Mouse (Mus musculus) MEL (cell line): Measurements from ENCODE around the gene Nrl. TPM values are rescaled to one million over a fixed set of nuclear protein-coding genes. Genes with fewer than 3 reads are reported as not detected.

Experiments
- DNase-seq: peaks from one replicate; pipeline ENCODE4 v3.0.0; 2011; ENCODE audit warnings: low read depth, low spot score
- H3K27ac ChIP-seq: 2 replicates; pipeline ENCODE4 v1.5.1; 2012; ENCODE audit warnings: low read depth, mild to moderate bottlenecking, control low read depth, low read length, moderate library complexity; ENCODE audit not compliant: control insufficient read depth
- H3K27me3 ChIP-seq, 2 experiments: fragments of 150-350 bp in 1 of 2; sonication (generic) in 1 of 2; 2 replicates each; pipeline ENCODE4 v1.6.1; 2012; ENCODE audit warnings: low read length in 2 of 2, mild to moderate bottlenecking in 2 of 2, improper control_type of control experiment in 1 of 2, moderate library complexity in 1 of 2; ENCODE audit not compliant: insufficient read depth in 2 of 2, control insufficient read depth in 1 of 2
- H3K36me3 ChIP-seq, 2 experiments: 2 replicates each; pipeline ENCODE4 v1.6.1; 2012 to 2014; ENCODE audit warnings: low read length in 2 of 2, improper control_type of control experiment in 1 of 2, inconsistent platforms in 1 of 2, mild to moderate bottlenecking in 1 of 2; ENCODE audit not compliant: insufficient read depth in 2 of 2, control insufficient read depth in 1 of 2
- H3K4me1 ChIP-seq, 2 experiments: fragments of 150-350 bp in 1 of 2; sonication (generic) in 1 of 2; 2 replicates each; pipeline ENCODE4 v1.6.1; 2012; ENCODE audit warnings: low read length in 2 of 2, improper control_type of control experiment in 1 of 2, mild to moderate bottlenecking in 1 of 2; ENCODE audit not compliant: insufficient read depth in 2 of 2, control insufficient read depth in 1 of 2
- H3K4me3 ChIP-seq, 2 experiments: fragments of 150-350 bp in 1 of 2; sonication (generic) in 1 of 2; 2 replicates each; pipeline ENCODE4 v1.5.1; 2012; ENCODE audit warnings: low read depth in 2 of 2, low read length in 2 of 2, mild to moderate bottlenecking in 2 of 2, moderate library complexity in 2 of 2, control low read depth in 1 of 2, improper control_type of control experiment in 1 of 2; ENCODE audit not compliant: control insufficient read depth in 1 of 2, insufficient read depth in 1 of 2
- H3K79me2 ChIP-seq: 2 replicates; pipeline ENCODE4 v1.6.1; 2012; ENCODE audit warnings: mild to moderate bottlenecking, low read length, moderate library complexity; ENCODE audit not compliant: control insufficient read depth, poor library complexity, insufficient read depth
- H3K9ac ChIP-seq: 2 replicates; pipeline ENCODE4 v1.6.1; 2012; ENCODE audit warnings: low read depth, mild to moderate bottlenecking, control low read depth, low read length, moderate library complexity; ENCODE audit not compliant: control insufficient read depth, poor library complexity, severe bottlenecking
- H3K9me3 ChIP-seq: fragments of 150-350 bp; sonication (generic); replicated peaks from 2 replicates; pipeline ENCODE4 v1.6.1; 2012; ENCODE audit warnings: mild to moderate bottlenecking, low read length, improper control_type of control experiment, moderate library complexity; ENCODE audit not compliant: insufficient read depth
- BHLHE40 ChIP-seq: IDR thresholded peaks from 2 replicates; pipeline ENCODE4 v1.6.1; 2012; ENCODE audit warnings: low read depth, mild to moderate bottlenecking, inconsistent platforms, low read length, improper control_type of control experiment, borderline replicate concordance
- CHD1 ChIP-seq: IDR thresholded peaks from 2 replicates; pipeline ENCODE4 v1.6.1; 2012; ENCODE audit warnings: low read depth, mild to moderate bottlenecking, inconsistent platforms, low read length, improper control_type of control experiment
- CTCF ChIP-seq, 3 experiments: IDR thresholded peaks in 2 of 3; conservative IDR thresholded peaks in 1 of 3; 2 replicates each; pipeline ENCODE4 v1.5.1; 2011 to 2012; ENCODE audit warnings: low read length in 3 of 3, low read depth in 2 of 3, mild to moderate bottlenecking in 2 of 3, improper control_type of control experiment in 1 of 3, inconsistent platforms in 1 of 3, mixed read lengths in 1 of 3, moderate library complexity in 1 of 3; ENCODE audit not compliant: control insufficient read depth in 1 of 3, insufficient read depth in 1 of 3, poor library complexity in 1 of 3, severe bottlenecking in 1 of 3
- EP300 ChIP-seq, 2 experiments: IDR thresholded peaks; 2 replicates each; pipeline ENCODE4 v1.6.1; 2011; ENCODE audit warnings: improper control_type of control experiment in 2 of 2, low read length in 2 of 2, low read depth in 1 of 2, mild to moderate bottlenecking in 1 of 2
- ETS1 ChIP-seq: IDR thresholded peaks from 2 replicates; pipeline ENCODE4 v1.6.1; 2012; ENCODE audit warnings: low read depth, mild to moderate bottlenecking, inconsistent platforms, low read length, improper control_type of control experiment, moderate library complexity
- GABPA ChIP-seq: IDR thresholded peaks from 2 replicates; pipeline ENCODE4 v1.6.1; 2012; ENCODE audit warnings: low read depth, mild to moderate bottlenecking, inconsistent platforms, low read length, improper control_type of control experiment, moderate library complexity
- GATA1 ChIP-seq: IDR thresholded peaks from 2 replicates; pipeline ENCODE4 v1.6.1; 2011; ENCODE audit warnings: low read depth, low read length, improper control_type of control experiment
- HCFC1 ChIP-seq: IDR thresholded peaks from 2 replicates; pipeline ENCODE4 v1.6.1; 2012; ENCODE audit warnings: low read depth, mild to moderate bottlenecking, inconsistent platforms, low read length, improper control_type of control experiment, moderate library complexity
- JUND ChIP-seq: IDR thresholded peaks from 2 replicates; pipeline ENCODE4 v1.6.1; 2011; ENCODE audit warnings: low read depth, mild to moderate bottlenecking, improper control_type of control experiment, low read length
- MAFK ChIP-seq: IDR thresholded peaks from 2 replicates; pipeline ENCODE4 v1.6.1; 2011; ENCODE audit warnings: low read depth, mild to moderate bottlenecking, low read length, improper control_type of control experiment, borderline replicate concordance
- MAX ChIP-seq: IDR thresholded peaks from 2 replicates; pipeline ENCODE4 v1.6.1; 2011; ENCODE audit warnings: low read length, improper control_type of control experiment
- MAZ ChIP-seq: IDR thresholded peaks from 2 replicates; pipeline ENCODE4 v1.6.1; 2012; ENCODE audit warnings: low read depth, mild to moderate bottlenecking, inconsistent platforms, low read length, improper control_type of control experiment
- MEF2A ChIP-seq: IDR thresholded peaks from 2 replicates; pipeline ENCODE4 v1.6.1; 2014; ENCODE audit warnings: low read depth, mild to moderate bottlenecking, inconsistent platforms, low read length, improper control_type of control experiment; ENCODE audit not compliant: poor library complexity, insufficient replicate concordance, severe bottlenecking; ENCODE audit errors: extremely low read depth
- MXI1 ChIP-seq: IDR thresholded peaks from 2 replicates; pipeline ENCODE4 v1.6.1; 2011; ENCODE audit warnings: mild to moderate bottlenecking, low read depth, low read length, improper control_type of control experiment
- MYB ChIP-seq: IDR thresholded peaks from 2 replicates; pipeline ENCODE4 v1.6.1; 2011; ENCODE audit warnings: mild to moderate bottlenecking, low read depth, low read length, improper control_type of control experiment
- MYC ChIP-seq: IDR thresholded peaks from 2 replicates; pipeline ENCODE4 v1.6.1; 2011; ENCODE audit warnings: low read depth, mild to moderate bottlenecking, low read length, improper control_type of control experiment, moderate library complexity
- NELFE ChIP-seq: IDR thresholded peaks from 2 replicates; pipeline ENCODE4 v1.6.1; 2011; ENCODE audit warnings: low read depth, low read length, improper control_type of control experiment
- NRF1 ChIP-seq: IDR thresholded peaks from 2 replicates; pipeline ENCODE4 v1.6.1; 2014; ENCODE audit warnings: low read depth, mild to moderate bottlenecking, inconsistent platforms, low read length, improper control_type of control experiment, moderate library complexity; ENCODE audit not compliant: poor library complexity, insufficient read depth, severe bottlenecking
- POLR2A ChIP-seq, 2 experiments: IDR thresholded peaks; 2 replicates each; pipeline ENCODE4 v1.6.1; 2011 to 2012; ENCODE audit warnings: low read length in 2 of 2, mild to moderate bottlenecking in 2 of 2, control low read depth in 1 of 2, improper control_type of control experiment in 1 of 2, low read depth in 1 of 2, moderate library complexity in 1 of 2; ENCODE audit not compliant: control insufficient read depth in 1 of 2, insufficient read depth in 1 of 2, poor library complexity in 1 of 2
- POLR2AphosphoS2 ChIP-seq: IDR thresholded peaks from 2 replicates; pipeline ENCODE4 v1.6.1; 2011; ENCODE audit warnings: low read length, improper control_type of control experiment
- RAD21 ChIP-seq: IDR thresholded peaks from 2 replicates; pipeline ENCODE4 v1.6.1; 2011; ENCODE audit warnings: mild to moderate bottlenecking, low read depth, low read length, improper control_type of control experiment
- SIN3A ChIP-seq: IDR thresholded peaks from 2 replicates; pipeline ENCODE4 v1.6.1; 2012; ENCODE audit warnings: low read length, improper control_type of control experiment, inconsistent platforms
- SMC3 ChIP-seq: IDR thresholded peaks from 2 replicates; pipeline ENCODE4 v1.6.1; 2011; ENCODE audit warnings: low read depth, low read length, improper control_type of control experiment
- TAL1 ChIP-seq: IDR thresholded peaks from 2 replicates; pipeline ENCODE4 v1.6.1; 2012; ENCODE audit warnings: mild to moderate bottlenecking, inconsistent platforms, low read length, moderate library complexity, mixed read lengths
- TBP ChIP-seq: IDR thresholded peaks from 2 replicates; pipeline ENCODE4 v1.8.0; 2011; ENCODE audit warnings: low read depth, low read length, improper control_type of control experiment
- USF2 ChIP-seq, 2 experiments: IDR thresholded peaks; 2 replicates each; pipeline ENCODE4 v1.6.1; 2011 to 2012; ENCODE audit warnings: improper control_type of control experiment in 2 of 2, low read length in 2 of 2, borderline replicate concordance in 1 of 2, inconsistent platforms in 1 of 2, low read depth in 1 of 2, mild to moderate bottlenecking in 1 of 2; ENCODE audit not compliant: insufficient read depth in 1 of 2
- ZC3H11A ChIP-seq: IDR thresholded peaks from 2 replicates; pipeline ENCODE4 v1.6.1; 2012; ENCODE audit warnings: low read depth, mild to moderate bottlenecking, inconsistent platforms, low read length, improper control_type of control experiment
- ZKSCAN1 ChIP-seq: IDR thresholded peaks from 2 replicates; pipeline ENCODE4 v1.6.1; 2012; ENCODE audit warnings: low read depth, mild to moderate bottlenecking, inconsistent platforms, low read length, improper control_type of control experiment, moderate library complexity
- ZMIZ1 ChIP-seq: IDR thresholded peaks from 2 replicates; pipeline ENCODE4 v1.6.1; 2012; ENCODE audit warnings: low read depth, mild to moderate bottlenecking, inconsistent platforms, low read length, improper control_type of control experiment, moderate library complexity
- ZNF384 ChIP-seq: IDR thresholded peaks from 2 replicates; pipeline ENCODE4 v1.6.1; 2012; ENCODE audit warnings: low read depth, mild to moderate bottlenecking, inconsistent platforms, low read length, improper control_type of control experiment
- polyA plus RNA-seq, 2 experiments: library from polyadenylated mRNA; stranded (reverse) in 1 of 2; unstranded in 1 of 2; fragments of >175 nt in 1 of 2; fragments of >200 nt in 1 of 2; gene quantifications; 2 replicates each; pipeline versions ENCODE4 v1.2.1 to v1.2.4; 2012; ENCODE audit warnings: low replicate concordance in 2 of 2, low read depth in 1 of 2; ENCODE audit not compliant: insufficient read length in 2 of 2, insufficient read depth in 1 of 2, missing spikeins in 1 of 2
- total RNA-seq: library from RNA; depleted of rRNA; stranded (reverse); fragments of 300-350 nt; gene quantifications from 2 replicates; pipeline ENCODE4 v1.2.3, GENCODE M21; 2012

Gene Nrl
- total and polyA plus RNA-seq, 3 experiments: not detected

GRCm38 (mm10) chr14:55492103-55492502 lies 32.7 kb downstream of the Nrl start:
- H3K36me3 ChIP-seq: peaks cover 0 to 5% of the 10 kb centered on the region in 2 experiments; a peak in 2 of 4 replicates
- no peaks in the 10 kb centered on the region for H3K9me3 ChIP-seq
- no peak overlapping the region for H3K4me3 ChIP-seq
- H3K79me2 ChIP-seq: no peaks in the 10 kb centered on the region
- H3K27me3 ChIP-seq: no peaks in the 10 kb centered on the region
- no peak overlapping the region for H3K27ac ChIP-seq
- TF ChIP-seq BHLHE40 (no peak), GATA1 (no peak), ZNF384 (no peak), GABPA (no peak), POLR2AphosphoS2 (no peak), MAZ (no peak), CHD1 (no peak), MXI1 (no peak), POLR2A (IDR thresholded peaks at IDR 0.05; ENCODE audit: control insufficient read depth in 1 of 2, insufficient read depth in 1 of 2, low read depth in 1 of 2, low read length in 2 of 2, poor library complexity in 1 of 2) (no peak), MYC (no peak), USF2 (IDR thresholded peaks at IDR 0.05; ENCODE audit: borderline replicate concordance in 1 of 2, insufficient read depth in 1 of 2, low read depth in 1 of 2, low read length in 2 of 2) (no peak), SMC3 (no peak)
- no peak overlapping the region for H3K9ac ChIP-seq
- peaks cover 0 to 5% of the 10 kb centered on the region in 2 experiments; a peak in 2 of 4 replicates for H3K4me1 ChIP-seq
- DNase-seq: no peak

GRCm38 (mm10) chr14:55491291-55491833 lies 33.4 kb downstream of the Nrl start:
- Histone ChIP-seq H3K9me3 (no peaks in the 10 kb centered on the region), H3K27me3 (no peaks in the 10 kb centered on the region), H3K36me3 (peaks cover 0 to 5% of the 10 kb centered on the region in 2 experiments; a peak in 2 of 4 replicates), H3K4me3 (peak overlapping the region; percentile 45 to 67), H3K9ac (peak overlapping the region; percentile 67), H3K27ac (no peak overlapping the region), H3K79me2 (no peaks in the 10 kb centered on the region), H3K4me1 (peaks cover 0 to 10% of the 10 kb centered on the region in 2 experiments; a peak in 2 of 4 replicates)
- DNase-seq: peak; percentile 73
- TF ChIP-seq ZMIZ1 (no peak), NELFE (0 out of 2 replicates have a peak, but pooled peaks have one; percentile 16), RAD21 (no peak), CTCF (IDR thresholded peaks at IDR 0.05 in 2 of 3, conservative IDR thresholded peaks at IDR 0.05 in 1 of 3; ENCODE audit: control insufficient read depth in 1 of 3, insufficient read depth in 1 of 3, low read depth in 2 of 3, low read length in 3 of 3, poor library complexity in 1 of 3, severe bottlenecking in 1 of 3) (peak in 1 of 3 experiments; percentile 7; a peak in 1 of 6 replicates), TBP (no peak), SMC3 (no peak), ZC3H11A (no peak), NRF1 (no peak), SIN3A (peak; percentile 92), HCFC1 (peak; percentile 33; the same call in 1 of the 2 replicates), MYC (no peak), MAX (no peak), POLR2A (IDR thresholded peaks at IDR 0.05; ENCODE audit: control insufficient read depth in 1 of 2, insufficient read depth in 1 of 2, low read depth in 1 of 2, low read length in 2 of 2, poor library complexity in 1 of 2) (no peak), ZKSCAN1 (no peak), MAFK (no peak), USF2 (IDR thresholded peaks at IDR 0.05; ENCODE audit: borderline replicate concordance in 1 of 2, insufficient read depth in 1 of 2, low read depth in 1 of 2, low read length in 2 of 2) (no peak), CHD1 (no peak), ETS1 (no peak), MEF2A (no peak), JUND (no peak), TAL1 (no peak), POLR2AphosphoS2 (no peak), EP300 (IDR thresholded peaks at IDR 0.05; ENCODE audit: low read depth in 1 of 2, low read length in 2 of 2) (peak; percentile 14 to 44; a peak in 2 of 4 replicates), MYB (no peak)
